Mouse (Mus musculus) limb, embryonic 12.5 days (tissue): ENCODE measurements around the gene BC025920. TPM values are rescaled to one million over a fixed set of nuclear protein-coding genes. Genes with fewer than 3 reads are reported as not detected.

Experiments
- ATAC-seq: fragments of 200-750 bp; cut with Nextera tagmentation; 2 replicates; pipeline ENCODE4 v1.8.0; 2017; ENCODE audit warnings: low read depth, moderate TSS enrichment; ENCODE audit not compliant: insufficient number of reproducible peaks, insufficient read depth, low FRiP score, low TSS enrichment
- H3K27ac ChIP-seq: fragments of 300-500 bp; sonication (generic); 2 replicates; pipeline ENCODE4 v1.5.1; 2016; ENCODE audit warnings: mild to moderate bottlenecking, moderate library complexity
- H3K27me3 ChIP-seq: fragments of 300-500 bp; sonication (generic); 2 replicates; pipeline ENCODE4 v1.6.1; 2016; ENCODE audit warnings: mild to moderate bottlenecking, moderate library complexity
- H3K36me3 ChIP-seq: fragments of 300-500 bp; sonication (generic); 2 replicates; pipeline ENCODE4 v1.6.1; 2016; ENCODE audit warnings: mild to moderate bottlenecking, moderate library complexity
- H3K4me1 ChIP-seq: fragments of 300-500 bp; sonication (generic); replicated peaks from 2 replicates; pipeline ENCODE4 v1.6.1; 2016
- H3K4me2 ChIP-seq: fragments of 300-500 bp; sonication (generic); 2 replicates; pipeline ENCODE4 v1.6.1; 2016; ENCODE audit warnings: mild to moderate bottlenecking, moderate library complexity
- H3K4me3 ChIP-seq: fragments of 300-500 bp; sonication (generic); replicated peaks from 2 replicates; pipeline ENCODE4 v1.5.1; 2016; ENCODE audit warnings: mild to moderate bottlenecking
- H3K9ac ChIP-seq: fragments of 300-500 bp; sonication (generic); replicated peaks from 2 replicates; pipeline ENCODE4 v1.6.1; 2016; ENCODE audit warnings: mild to moderate bottlenecking, moderate library complexity
- H3K9me3 ChIP-seq: fragments of 300-500 bp; sonication (generic); 2 replicates; pipeline ENCODE4 v1.6.1; 2016; ENCODE audit warnings: mild to moderate bottlenecking, moderate library complexity
- WGBS: fragments of 180-500 bp; shearing (Covaris S2); methylation state at CpG from one replicate; pipeline ENCODE4 v1.1.7; 2016; 5-methylcytosine and 5-hydroxymethylcytosine counted together
- polyA plus RNA-seq: library from polyadenylated mRNA; unstranded; fragments of >200 nt; fragmentation: Nextera tagmentation; extraction: Ambion mirVana; gene quantifications from 2 replicates; pipeline ENCODE4 v1.2.1, GENCODE M21; 2016

The BC025920 gene
- polyA plus RNA-seq, 1 experiment from 2014 or later = 2.0 TPM

DNA sequence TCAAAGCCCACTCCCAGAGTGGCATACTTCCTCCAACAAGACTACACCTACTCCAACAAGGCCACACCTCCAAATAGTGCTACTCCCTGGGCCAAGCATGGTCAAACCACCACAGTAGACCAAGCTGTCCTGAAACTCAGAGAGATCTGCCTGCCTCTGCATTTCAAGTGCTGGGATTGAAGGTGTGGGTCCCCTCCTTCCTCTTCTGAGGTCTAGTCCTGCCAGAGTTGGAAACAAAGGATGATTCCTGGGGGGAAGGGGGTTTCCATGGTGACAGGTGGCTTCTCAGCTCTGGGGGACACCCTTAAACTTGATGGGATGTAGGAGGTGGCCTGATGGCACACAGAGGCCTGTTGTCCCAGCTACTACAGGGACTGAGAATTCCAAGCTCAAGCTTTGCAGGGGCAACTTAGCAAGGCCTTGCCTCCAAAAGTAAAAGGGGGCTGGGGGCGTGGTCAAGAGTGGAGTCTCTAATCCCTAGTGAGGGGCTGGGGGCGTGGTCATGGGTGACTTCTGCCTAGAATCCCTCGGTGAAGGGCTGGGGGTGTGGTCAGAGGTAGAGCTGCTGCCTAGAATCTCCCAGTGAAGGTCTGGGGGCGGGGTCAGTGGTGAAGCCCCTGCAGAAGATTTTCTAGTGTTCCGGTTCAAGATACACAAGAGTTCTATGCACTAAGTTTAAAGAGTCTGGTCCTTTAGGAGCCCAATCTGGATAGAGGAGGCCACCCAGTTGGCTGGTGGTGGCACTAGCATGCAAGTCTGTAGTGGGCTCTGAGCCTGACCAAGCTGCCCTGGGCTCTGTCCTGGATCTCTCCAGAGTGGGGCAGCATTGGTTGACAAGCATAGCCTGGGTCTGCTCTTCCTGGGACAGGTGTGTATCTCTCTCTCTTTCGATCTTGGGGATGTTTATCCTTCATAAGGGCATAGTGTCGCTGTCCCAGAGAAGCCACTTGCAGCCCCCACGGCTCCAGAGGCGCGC lies 31.7 kb upstream of the BC025920 start, which contains the start of gene Tle2:
Gene Tle2, plus strand, starts transcription at position 481 of the 976 bp plus-strand sequence.
- WGBS = 18% methylated on average over 10 of the region's 10 CpGs
- peak within 1 kb of the TSS; percentile 75 for H3K4me2 ChIP-seq
- peaks cover 56% of the 10 kb centered on the region for H3K27me3 ChIP-seq
- peak within 1 kb of the TSS; percentile 67 for H3K27ac ChIP-seq
- 0 out of 2 replicates have a peak, but pooled peaks cover 6% of the 10 kb centered on the region for H3K36me3 ChIP-seq
- no peaks in the 10 kb centered on the region; the same call in 1 of the 2 replicates for H3K9me3 ChIP-seq
- peak within 1 kb of the TSS; percentile 62 for H3K4me3 ChIP-seq
- H3K9ac ChIP-seq = peak within 1 kb of the TSS; percentile 82
- no peak for ATAC-seq
- H3K4me1 ChIP-seq = peaks cover 63% of the 10 kb centered on the region

DNA sequence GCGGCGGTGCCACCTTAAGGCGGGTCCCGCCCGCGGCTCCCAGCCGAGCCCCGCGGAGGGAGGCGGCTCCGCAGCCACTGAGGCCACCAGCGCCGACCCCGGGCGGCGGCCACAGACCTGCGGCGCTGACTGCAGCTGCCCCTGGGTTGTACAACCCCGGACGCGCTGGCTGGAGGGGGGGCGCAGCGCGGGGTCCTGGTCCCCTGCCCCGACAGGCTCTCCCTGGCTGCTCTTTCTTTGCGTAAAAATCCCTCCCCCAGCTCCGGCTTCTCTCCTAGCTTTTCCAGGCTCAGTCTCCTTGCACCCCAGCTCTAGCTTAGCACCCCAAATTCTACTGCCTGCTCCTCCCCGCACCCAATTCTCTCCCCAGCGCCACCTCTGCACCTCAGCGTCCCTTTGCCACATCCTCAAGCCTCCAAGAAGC lies 30.9 kb upstream of the BC025920 start:
- 0% methylated on average over 28 of the region's 30 CpGs for WGBS
- ATAC-seq = no peak
- Histone ChIP-seq H3K4me3 (peak overlapping the region; percentile 62), H3K36me3 (0 out of 2 replicates have a peak, but pooled peaks cover 6% of the 10 kb centered on the region), H3K9me3 (no peaks in the 10 kb centered on the region; the same call in 1 of the 2 replicates), H3K27ac (peak overlapping the region; percentile 67), H3K4me2 (peak overlapping the region; percentile 75), H3K27me3 (peaks cover 62% of the 10 kb centered on the region), H3K9ac (peak overlapping the region; percentile 82), H3K4me1 (peaks cover 61% of the 10 kb centered on the region)

GRCm38 (mm10) chr10:81575695-81576094 lies 30.4 kb upstream of the BC025920 start:
- Histone ChIP-seq H3K4me3 (peak overlapping the region; percentile 62), H3K27me3 (peaks cover 66% of the 10 kb centered on the region), H3K4me1 (peaks cover 61% of the 10 kb centered on the region), H3K9me3 (no peaks in the 10 kb centered on the region; the same call in 1 of the 2 replicates), H3K4me2 (peak overlapping the region; percentile 75), H3K27ac (peak overlapping the region; percentile 67), H3K36me3 (peaks cover 10% of the 10 kb centered on the region; the same call in 1 of the 2 replicates), H3K9ac (peak overlapping the region; percentile 82)
- ATAC-seq = no peak
- 2% methylated on average over 6 of the region's 6 CpGs for WGBS

DNA sequence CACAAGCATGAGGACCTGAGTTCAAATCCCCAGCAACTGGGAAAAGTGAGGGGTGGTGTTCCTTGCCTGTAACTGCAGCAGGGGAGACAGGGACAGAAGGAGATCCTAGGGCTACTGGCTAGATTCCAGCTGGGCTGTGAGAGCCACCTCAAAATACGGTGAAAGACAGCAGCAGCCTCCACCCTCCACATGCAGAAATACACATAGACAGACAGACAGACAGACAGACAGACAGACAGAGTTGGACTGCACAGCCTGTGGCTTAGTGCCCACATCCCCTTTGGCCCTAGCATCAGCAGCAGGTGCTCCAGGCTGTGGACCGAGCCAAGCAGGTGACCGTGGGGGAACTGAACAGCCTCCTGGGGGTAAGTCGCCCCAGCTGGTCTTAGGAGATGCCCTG lies 26.1 kb upstream of the BC025920 start:
- Histone ChIP-seq H3K4me3 (no peak overlapping the region), H3K4me2 (no peak overlapping the region), H3K9me3 (no peaks in the 10 kb centered on the region; the same call in 1 of the 2 replicates), H3K9ac (no peak overlapping the region), H3K4me1 (peaks cover 49% of the 10 kb centered on the region), H3K36me3 (peaks cover 35% of the 10 kb centered on the region), H3K27ac (no peak overlapping the region), H3K27me3 (peaks cover 61% of the 10 kb centered on the region)
- ATAC-seq = no peak
- 71% methylated on average over 4 of the region's 4 CpGs for WGBS

- Histone ChIP-seq H3K27ac (no peak overlapping the region), H3K4me3 (no peak overlapping the region), H3K27me3 (peaks cover 61% of the 10 kb centered on the region)
Measured at GRCm38 (mm10) chr10:81580441-81581070, 25.5 kb upstream of the BC025920 start.

DNA sequence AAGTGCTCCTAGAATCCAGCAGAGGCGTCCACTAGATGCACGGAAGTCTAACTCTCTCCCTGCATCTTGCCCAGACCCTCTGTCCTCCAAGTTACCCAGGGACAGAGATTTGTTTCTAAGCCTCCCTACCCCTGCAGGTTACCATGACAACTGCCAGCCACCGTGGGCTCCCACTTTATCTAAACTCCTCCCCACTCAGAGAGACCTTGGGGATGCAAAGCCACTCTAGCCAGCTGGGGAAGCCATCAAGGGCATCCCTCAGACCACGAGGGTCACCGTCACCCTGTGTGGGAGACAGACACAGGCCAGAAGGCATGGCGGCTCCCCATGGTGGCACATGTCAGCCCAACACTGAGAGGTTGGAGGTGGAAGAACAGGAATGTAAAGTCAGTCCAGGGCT lies 22.7 kb upstream of the BC025920 start:
- no peaks in the 10 kb centered on the region for H3K9me3 ChIP-seq
- peaks cover 64% of the 10 kb centered on the region for H3K27me3 ChIP-seq
- H3K4me3 ChIP-seq = no peak overlapping the region
- ATAC-seq = no peak
- no peak overlapping the region for H3K9ac ChIP-seq
- peaks cover 32% of the 10 kb centered on the region for H3K4me1 ChIP-seq
- 58% methylated on average over 6 of the region's 6 CpGs for WGBS
- no peak overlapping the region for H3K4me2 ChIP-seq
- no peak overlapping the region for H3K27ac ChIP-seq
- peaks cover 62% of the 10 kb centered on the region for H3K36me3 ChIP-seq

More at GRCm38 (mm10) chr10:81580441-81581070, 25.5 kb upstream of the BC025920 start:
- Histone ChIP-seq H3K36me3 (peaks cover 41% of the 10 kb centered on the region), H3K9ac (no peak overlapping the region), H3K4me2 (peak overlapping the region; percentile 18; the same call in 1 of the 2 replicates), H3K9me3 (no peaks in the 10 kb centered on the region; the same call in 1 of the 2 replicates), H3K4me1 (peaks cover 47% of the 10 kb centered on the region)
- 48% methylated on average over 25 of the region's 25 CpGs for WGBS
- no peak for ATAC-seq

DNA sequence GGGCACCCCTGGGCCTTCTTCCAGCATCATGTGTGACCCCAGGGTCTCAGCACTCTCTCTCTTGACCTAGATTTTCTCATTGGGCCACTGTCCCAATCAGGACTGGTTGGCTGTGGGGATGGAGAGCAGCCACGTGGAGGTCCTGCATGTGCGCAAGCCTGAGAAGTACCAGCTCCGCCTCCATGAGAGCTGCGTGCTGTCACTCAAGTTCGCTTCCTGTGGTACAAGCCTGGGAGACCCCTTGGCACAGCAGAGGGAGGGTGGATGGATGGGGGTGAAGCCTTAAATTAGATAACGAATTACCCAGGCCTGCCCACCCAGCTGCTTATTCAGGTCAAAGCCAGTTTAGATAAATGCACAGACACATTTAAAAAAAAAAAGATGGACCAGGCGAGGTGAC lies 17.3 kb upstream of the BC025920 start:
- H3K36me3 ChIP-seq = peaks cover 65% of the 10 kb centered on the region
- H3K9ac ChIP-seq = no peak overlapping the region
- H3K27ac ChIP-seq = no peak overlapping the region
- peaks cover 48% of the 10 kb centered on the region for H3K27me3 ChIP-seq
- no peak for ATAC-seq
- no peak overlapping the region for H3K4me3 ChIP-seq
- no peaks in the 10 kb centered on the region for H3K9me3 ChIP-seq
- no peak overlapping the region for H3K4me2 ChIP-seq
- no peaks in the 10 kb centered on the region for H3K4me1 ChIP-seq
- 68% methylated on average over 7 of the region's 7 CpGs for WGBS

DNA sequence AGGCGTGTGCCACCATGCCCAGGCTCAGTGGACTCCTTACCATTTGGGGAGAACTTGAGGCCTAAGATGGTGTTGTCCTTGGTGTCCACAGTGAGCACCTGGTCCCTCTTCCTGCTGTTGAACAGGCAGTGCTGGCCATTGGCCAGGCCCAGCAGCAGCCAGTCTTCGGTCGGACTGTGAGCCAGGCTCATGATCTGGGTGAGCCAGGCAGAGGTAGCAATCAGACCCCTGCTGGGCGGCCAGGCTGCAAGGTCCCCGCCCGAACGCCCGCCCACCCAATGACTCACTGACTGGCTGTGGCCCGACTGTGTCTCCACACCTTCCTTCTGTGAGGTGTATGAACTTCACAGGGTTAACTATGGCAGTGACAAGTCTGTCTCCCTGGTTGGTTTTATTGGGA lies 14.2 kb upstream of the BC025920 start:
- Histone ChIP-seq H3K27me3 (peaks cover 50% of the 10 kb centered on the region), H3K4me3 (no peak overlapping the region), H3K4me2 (no peak overlapping the region), H3K9me3 (no peaks in the 10 kb centered on the region), H3K27ac (no peak overlapping the region), H3K4me1 (peaks cover 29% of the 10 kb centered on the region), H3K9ac (no peak overlapping the region), H3K36me3 (peaks cover 39% of the 10 kb centered on the region)
- 62% methylated on average over 9 of the region's 9 CpGs for WGBS
- no peak for ATAC-seq

GRCm38 (mm10) chr10:81592631-81593030 lies 13.4 kb upstream of the BC025920 start:
- H3K4me2 ChIP-seq = no peak overlapping the region
- peaks cover 44% of the 10 kb centered on the region for H3K27me3 ChIP-seq
- ATAC-seq = no peak
- WGBS = 79% methylated on average over 7 of the region's 7 CpGs
- H3K9me3 ChIP-seq = no peaks in the 10 kb centered on the region
- H3K4me3 ChIP-seq = no peak overlapping the region
- H3K36me3 ChIP-seq = peaks cover 31% of the 10 kb centered on the region
- no peak overlapping the region for H3K27ac ChIP-seq
- no peak overlapping the region for H3K9ac ChIP-seq
- peaks cover 36% of the 10 kb centered on the region for H3K4me1 ChIP-seq

GRCm38 (mm10) chr10:81593223-81593622 lies 12.8 kb upstream of the BC025920 start:
- Histone ChIP-seq H3K4me3 (no peak overlapping the region), H3K4me2 (no peak overlapping the region), H3K4me1 (peaks cover 42% of the 10 kb centered on the region), H3K27me3 (peaks cover 40% of the 10 kb centered on the region), H3K9me3 (no peaks in the 10 kb centered on the region), H3K27ac (no peak overlapping the region), H3K9ac (no peak overlapping the region), H3K36me3 (peaks cover 25% of the 10 kb centered on the region)
- WGBS = 66% methylated on average over 4 of the region's 4 CpGs
- ATAC-seq = no peak

DNA sequence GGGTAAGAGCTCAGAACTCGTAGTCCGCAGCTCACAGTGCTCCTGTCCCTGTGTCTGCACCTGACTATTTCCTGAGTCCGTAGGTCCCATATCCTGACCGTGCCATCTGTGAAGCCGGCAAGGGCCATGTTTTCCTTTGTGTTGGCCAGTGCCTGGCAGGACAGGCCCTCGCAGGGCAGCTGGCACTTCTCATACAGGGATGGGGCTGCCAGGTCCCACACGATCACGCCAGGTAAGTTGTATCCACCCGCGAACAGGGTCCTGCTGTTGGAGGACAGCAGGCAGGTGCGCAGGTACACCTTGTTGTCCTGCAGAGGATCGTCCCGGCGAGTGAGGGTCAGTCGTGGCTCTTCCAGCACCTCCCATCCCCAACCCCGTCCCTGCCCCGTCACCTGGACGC lies 12.1 kb upstream of the BC025920 start:
- H3K27ac ChIP-seq = no peak overlapping the region
- WGBS = 71% methylated on average over 18 of the region's 18 CpGs
- peaks cover 36% of the 10 kb centered on the region for H3K27me3 ChIP-seq
- H3K36me3 ChIP-seq = peaks cover 18% of the 10 kb centered on the region
- H3K4me1 ChIP-seq = peaks cover 50% of the 10 kb centered on the region
- H3K9me3 ChIP-seq = no peaks in the 10 kb centered on the region
- no peak overlapping the region for H3K9ac ChIP-seq
- H3K4me3 ChIP-seq = no peak overlapping the region
- H3K4me2 ChIP-seq = no peak overlapping the region
- no peak for ATAC-seq
